Mouse (Mus musculus): ENCODE results near the gene Fam120a. TPM values are rescaled to one million over a fixed set of nuclear protein-coding genes. Genes with fewer than 3 reads are reported as not detected.

Fam120a gene
- total RNA-seq, 4 experiments from 2014 or later = 110 to 144 (median 118) TPM

DNA sequence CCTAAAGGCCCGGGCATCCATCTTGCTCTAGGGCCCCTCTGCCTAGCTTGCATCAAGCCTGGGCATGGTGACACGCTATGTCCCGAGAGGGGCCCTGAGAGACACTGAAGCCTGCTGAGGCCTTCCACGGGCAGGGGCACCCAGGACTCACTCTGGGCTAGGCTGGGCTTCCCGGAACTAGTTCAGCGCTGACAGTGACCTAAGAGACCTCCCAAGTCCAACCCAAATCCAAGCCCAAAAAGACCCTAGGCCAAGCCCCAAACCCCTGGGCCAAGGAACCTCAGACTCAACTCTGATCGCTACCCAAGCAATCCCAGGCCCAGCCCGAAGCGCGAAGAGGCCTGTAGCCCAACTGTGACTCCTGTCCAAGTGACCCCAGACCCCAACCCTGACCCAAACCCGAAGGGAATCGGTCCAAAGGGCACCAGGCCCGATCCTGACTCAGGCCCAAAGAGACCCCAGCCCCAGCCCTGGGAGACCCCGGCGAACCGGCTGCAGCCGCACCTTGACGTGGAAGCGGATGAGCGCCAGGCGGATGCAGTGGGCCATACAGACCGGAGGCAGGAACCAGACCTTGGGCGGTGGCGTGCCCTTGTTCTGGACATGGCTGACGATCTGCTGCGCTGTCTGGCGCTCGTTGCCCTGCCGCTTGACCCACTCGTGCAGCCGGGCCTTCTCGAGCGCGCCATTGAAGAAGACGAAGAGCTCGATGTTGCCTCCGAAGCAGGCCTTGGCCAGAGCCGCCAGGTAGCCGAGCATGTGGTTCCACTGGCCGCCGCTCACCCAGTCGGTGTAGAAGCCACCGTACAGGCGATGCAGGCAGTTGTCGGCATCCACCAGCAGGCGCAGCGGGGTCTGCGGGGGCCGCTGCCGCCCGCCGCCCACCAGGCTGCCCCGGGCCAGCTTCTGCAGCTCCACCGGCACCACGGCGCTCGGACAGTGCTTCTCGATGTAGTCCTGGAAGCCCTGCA is 681 bp downstream of the Fam120a start:
- DNase-seq (ENCODE audit: low spot score in 2 of 2) = peak; percentile 37 to 50

DNA sequence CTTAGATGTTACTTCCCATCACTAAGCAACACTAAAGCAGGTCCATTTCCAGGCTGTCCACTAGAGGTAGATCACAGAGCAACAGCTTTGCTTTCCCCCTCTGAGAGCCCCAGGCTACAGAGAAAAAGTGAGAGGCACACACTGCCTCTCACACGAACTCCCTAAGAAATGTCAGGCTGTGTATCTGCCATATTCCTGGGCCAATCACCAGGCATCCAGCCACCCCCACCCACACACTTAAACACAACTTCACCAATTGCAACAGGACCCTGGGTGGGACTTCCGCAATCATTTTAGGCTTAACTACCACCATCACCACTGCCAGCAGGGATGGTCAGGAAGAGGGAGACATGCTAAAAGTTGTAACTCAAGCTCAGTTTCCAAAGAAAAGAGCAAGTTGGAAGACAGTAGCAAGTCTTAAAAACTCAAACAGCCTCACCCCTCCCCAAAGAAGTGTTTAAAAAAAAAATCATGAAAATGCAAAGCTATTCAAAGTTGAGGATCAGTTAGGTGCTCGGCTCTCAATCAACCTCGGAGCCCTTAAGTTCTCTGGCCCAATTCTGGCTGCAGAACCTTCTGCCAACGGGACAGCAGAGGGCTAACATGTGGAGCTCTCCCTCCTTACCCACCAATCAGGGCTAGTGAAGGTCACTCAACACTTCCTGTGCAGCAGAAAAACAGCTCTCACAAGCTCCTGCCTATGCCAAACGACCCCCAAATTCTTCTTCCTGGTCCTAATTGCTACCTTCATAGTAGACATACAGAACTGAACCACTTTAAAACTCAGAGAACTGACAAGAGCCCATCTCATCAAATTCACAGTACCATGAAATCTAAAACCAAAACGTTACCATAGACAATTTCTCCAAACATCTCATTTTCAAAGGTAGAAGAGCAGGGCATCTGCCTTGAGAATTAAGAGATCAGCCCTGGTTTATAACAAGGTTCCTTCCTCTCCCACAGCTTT is 2.0 kb downstream of the Fam120a start:
- peak; percentile 53 to 67 for DNase-seq (ENCODE audit: low spot score in 2 of 2)

DNA sequence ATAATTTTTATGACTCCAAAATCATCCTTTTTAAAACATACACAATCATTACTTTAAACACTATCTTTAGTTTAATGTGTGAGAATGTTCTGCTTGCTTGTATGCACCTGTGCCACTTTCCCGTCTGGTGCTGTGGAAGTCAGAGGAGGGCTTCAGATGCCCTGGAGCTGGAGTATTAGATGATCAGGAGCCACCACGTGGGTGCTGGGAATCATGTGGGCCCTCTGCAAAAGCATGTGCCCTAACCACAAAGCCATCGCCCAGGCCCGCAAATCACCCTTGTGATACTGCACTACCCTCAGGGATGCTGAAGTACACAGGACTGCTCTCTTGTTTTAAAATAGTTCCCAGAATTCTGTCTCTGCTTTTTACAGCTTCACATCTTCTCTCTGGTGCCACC is 3.0 kb downstream of the Fam120a start:
- no peak for DNase-seq (ENCODE audit: low spot score in 2 of 2)

DNA sequence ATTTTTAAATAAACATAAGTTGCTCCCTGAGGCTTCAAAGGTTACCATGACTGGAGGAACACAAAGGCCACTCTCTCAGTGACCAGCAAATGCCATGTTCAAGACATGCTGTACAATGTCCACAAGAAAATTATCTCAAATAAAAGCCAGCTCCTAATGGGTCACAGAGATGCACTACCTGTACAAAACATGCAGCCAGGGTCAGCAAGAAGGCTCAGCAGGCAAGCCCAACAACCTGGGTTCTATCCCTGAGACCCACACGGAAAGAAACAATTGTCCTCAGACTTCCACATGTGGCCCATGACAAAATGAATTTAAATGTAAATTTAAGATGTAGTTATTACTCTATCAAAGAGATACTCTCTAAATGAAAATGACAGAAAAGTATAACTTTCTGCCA is 4.7 kb downstream of the Fam120a start:
- no peak for DNase-seq (ENCODE audit: low spot score in 2 of 2)

DNA sequence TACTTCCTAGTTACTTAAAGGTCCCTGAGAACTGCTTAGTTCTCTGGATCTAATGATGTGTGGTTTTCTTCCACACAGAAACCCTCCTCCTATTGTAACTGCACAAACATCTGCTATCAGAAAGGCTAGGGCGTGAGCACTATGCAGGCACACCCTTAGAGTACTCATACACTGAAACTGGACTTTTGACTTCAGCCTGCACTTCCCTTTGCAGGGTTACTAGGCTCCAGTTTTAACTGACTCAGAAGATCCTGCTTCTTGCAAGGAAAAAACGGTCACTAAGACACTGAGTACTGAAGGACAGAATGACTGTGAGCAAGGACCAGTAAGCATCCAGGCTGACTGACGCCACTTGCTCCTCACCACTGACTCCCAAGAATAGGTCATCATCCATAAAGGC is 5.3 kb downstream of the Fam120a start:
- no peak for DNase-seq (ENCODE audit: low spot score in 2 of 2)

DNA sequence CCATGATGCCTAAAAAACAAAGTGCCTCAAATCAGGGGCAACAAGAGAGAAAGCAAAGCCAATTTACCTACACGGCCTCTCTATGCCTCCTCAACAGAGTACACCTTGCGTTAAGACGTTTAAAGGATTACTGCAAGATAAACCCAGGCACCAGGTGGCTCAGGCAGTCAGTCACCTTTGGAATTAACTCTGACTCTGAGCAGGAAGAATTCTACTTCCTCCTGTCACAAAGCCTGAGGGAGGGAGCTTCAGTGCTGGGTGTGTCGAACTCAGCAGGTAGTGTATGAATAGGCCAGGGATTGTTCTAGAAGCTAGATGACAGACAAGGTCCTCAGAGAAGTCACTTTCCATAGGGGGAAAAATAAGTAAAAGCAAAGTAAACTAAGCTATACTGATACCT is 9.2 kb downstream of the Fam120a start:
- no peak for DNase-seq (ENCODE audit: low spot score in 2 of 2)

DNA sequence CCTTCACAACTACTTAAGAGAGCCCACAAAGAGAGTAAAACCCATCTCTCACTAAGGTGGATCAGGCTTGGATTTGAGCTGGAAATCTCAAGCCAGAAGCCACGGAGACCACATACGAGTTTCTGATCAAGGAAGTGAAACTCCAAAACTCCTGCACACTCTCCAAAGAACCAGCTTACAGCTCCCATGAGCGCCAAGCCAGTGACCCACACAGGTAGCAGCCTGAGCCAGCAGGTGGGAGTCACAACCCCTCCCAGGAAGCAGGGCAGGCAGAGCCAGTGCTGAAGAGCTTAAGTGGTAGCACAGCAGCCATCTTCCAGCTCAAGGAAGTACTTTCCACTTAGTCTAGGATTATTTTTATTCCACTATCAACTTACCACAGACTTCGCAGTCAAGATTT is 13.0 kb downstream of the Fam120a start:
- no peak for DNase-seq (ENCODE audit: low spot score in 2 of 2)

DNA sequence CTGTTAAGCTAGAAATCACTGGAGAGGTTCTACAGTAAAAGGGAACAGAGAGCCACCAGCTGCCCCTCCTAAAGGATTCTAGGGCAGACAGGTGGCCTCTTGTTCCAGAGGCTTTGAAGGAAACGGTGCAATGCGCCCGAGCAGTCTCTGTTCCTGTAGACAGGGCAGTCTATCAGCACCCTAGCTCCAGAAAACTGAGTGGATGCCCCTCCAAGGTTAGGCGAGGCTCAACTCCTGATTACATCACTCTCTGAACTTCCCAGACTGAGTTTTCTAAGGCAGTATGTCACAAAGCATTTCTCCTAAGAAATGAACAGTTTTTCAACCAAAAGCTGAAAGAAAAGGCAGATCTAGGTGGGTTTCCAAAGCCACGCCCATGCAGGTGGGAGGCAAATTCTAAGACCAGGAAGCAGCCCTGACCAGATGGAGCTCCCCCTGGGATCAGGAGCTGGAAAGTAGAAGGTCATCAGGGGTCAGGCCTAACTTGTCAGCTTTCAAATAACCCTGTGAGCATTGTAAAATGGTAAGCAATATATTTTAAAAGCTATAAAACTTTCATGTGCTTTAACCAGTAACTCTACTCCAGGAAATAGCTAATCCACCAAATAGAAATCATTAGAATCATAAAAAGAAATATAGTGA is 17.1 kb downstream of the Fam120a start:
- no peak for DNase-seq (ENCODE audit: low spot score in 2 of 2)

DNA sequence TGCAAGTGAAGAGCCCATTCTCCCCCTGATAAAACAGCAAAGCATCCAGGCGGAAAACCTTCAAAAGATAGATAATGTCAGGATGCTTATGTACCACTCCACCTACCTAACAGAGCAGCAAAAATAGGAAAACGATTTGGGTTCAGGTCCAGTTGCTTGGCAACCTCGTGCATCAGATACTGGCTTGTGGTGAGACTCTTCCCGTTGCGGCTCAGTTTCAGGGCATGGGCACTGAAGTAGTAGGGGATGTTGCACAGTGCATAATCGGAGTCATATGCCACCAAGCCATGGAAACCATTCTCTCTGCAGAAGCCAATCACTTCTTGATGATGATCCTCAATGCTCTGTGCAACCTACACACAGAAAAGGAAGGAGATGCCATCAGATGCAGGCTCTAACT is 18.9 kb downstream of the Fam120a start:
- DNase-seq (ENCODE audit: low spot score in 2 of 2) = no peak

DNA sequence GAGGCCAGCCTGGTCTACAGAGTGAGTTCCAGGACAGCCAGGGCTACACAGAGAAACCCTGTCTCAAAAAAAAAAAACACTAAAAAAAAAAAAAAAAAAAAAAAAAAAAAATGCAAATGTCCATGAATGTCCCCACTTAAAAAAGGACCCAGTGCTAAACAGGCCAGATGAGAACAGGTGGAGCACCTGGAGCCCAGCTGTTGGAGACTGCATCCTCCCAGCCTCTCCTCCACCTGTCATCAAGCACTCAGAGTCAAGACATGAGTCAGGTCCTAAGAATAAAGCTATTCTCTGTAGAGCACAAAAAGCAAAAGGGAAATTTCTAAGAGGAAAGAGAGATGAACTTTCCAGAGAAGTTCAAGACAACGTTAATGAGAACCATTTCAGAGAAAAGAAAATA is 23.2 kb downstream of the Fam120a start:
- no peak for DNase-seq (ENCODE audit: low spot score in 2 of 2)

DNA sequence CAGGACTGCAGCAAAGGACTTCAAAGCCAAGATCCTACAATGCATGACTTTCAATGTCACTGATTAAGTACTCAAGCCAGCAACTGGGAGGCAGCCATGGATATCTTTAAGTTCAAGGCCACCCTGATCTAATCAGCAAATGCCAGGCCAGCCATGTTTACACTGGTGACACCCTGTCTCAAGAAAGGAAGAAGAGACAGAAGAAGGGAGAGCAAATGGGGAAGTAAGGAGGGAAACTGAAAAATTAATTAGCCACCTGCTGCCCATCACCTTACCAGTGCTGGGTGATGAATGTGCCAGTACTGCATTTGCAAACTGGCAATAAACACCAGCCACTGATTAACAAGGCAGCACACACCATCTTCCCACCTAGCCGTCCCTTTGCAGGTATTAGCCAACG is 25.3 kb downstream of the Fam120a start:
- no peak for DNase-seq (ENCODE audit: low spot score in 2 of 2)

DNA sequence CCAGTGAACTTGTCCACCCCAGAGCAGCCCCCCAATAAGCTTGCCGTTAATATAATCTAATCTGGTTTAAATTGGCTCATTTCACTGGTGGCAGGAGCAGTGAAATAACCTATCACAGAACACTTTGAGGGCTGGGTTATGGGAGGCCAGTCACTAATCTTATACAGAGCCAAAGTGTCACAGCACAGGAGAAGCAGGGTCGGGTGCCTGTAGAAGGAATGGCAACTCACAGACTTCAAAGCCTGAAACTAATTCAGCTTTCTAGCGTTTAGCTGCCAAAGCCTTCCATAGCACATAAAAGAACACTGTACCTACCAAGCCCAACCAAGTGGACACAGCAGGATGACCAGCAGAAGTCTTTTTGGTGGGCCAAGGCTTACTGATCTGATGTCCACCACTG is 26.0 kb downstream of the Fam120a start:
- DNase-seq (ENCODE audit: low spot score in 2 of 2) = no peak

DNA sequence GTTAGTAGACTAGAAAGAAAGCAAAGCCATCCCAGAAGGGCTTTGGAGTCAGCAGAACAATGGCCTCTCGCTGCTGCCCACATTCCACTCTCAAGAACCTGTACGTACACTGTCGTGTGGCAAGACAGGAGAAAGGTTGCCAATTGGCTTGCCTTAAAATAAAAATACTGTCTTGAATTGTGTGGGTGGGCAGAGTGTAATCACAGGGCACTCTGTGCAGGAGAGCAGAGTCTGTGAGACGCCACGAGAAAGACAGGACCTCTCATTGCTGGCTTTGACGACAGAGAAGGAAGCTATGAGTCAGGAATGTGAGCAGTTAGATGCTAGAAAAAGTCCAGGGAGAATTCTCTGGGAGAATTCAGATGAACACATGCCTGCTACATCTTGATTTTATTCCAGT is 33.2 kb downstream of the Fam120a start:
- no peak for DNase-seq (ENCODE audit: low spot score in 2 of 2)

DNA sequence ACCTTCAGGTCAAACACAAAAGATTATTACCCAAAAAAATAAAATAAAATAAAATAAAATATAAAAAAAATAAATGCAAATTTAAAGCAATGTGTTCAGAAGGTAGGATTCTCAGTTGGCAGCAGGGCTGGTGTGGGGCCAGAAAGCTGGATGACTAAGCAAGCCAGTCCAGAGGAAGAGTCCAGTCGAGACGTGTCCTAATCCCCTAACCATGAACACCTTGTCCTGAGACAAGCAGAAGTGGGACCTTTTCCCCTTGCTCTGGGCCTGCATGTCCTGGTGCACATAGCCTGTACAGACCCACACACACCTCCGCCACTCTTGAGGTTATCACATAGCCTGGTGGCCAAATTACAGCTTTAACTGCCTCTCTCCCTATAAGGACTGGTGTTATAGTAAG is 35.1 kb downstream of the Fam120a start:
- no peak for DNase-seq (ENCODE audit: low spot score in 2 of 2)

DNA sequence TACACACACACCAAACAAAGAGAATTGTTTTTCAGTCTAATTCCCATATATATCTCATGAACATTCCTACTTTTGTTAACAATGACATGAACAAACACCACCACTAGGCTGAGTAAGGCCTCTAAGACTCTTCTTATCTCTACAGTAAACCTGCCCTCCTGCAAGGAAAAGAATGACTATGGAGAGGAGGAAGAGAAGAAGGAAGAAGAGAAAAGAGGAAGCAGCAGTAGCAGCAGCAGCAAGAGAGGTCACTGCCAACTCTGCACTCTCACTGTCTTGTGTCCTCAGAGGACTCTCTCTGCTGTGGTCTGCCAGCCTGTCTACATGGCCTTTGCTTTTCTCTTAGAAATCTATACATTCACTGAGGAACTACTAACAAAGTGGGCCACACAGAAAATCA is 36.1 kb downstream of the Fam120a start:
- DNase-seq (ENCODE audit: low spot score in 2 of 2) = no peak

DNA sequence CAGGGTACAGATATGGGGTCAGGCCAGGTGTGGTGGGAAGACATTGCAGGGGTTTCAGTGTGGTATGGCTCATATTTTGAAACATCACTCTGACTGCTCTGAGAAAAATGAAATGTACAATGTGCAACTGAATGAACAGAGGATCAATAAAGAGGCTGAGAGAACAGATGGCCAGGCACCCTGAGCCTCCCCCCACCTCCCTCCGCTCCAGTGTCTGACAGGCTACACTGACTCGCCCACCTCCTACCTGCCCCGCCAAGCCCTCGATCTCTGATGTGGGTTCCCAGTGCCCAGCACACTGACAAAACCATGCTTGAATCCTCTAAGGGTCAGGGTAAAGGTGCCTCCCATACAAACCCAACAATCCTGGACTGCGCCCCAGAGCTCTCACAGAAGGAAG is 36.6 kb downstream of the Fam120a start:
- no peak for DNase-seq (ENCODE audit: low spot score in 2 of 2)

DNA sequence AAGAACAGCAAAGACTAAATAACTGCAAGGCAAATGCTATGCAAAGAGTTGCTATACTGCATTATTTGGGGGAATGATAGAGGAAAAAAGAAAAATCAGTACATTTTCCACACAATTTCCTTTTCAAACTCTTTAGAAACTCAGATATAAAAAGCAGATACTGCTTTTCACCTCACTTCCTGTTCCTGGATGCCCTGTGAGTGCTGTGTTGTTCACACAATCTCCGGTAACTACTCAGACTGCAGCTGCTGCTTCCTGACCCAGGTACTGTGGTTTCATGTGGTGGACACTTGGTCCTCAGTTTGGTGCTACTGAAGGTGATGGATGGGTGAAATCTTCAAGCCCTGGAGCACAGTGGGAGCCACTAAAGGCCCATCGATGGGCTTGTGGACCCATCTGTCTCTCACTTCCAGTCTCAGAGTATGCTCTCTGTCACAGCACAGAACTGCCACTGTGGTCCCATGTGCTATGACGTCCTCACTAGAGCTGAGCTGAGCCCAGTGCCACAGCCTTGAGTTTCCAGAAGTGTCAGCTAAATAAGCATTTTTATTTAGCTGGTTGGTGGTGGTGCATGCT is 38.2 kb downstream of the Fam120a start:
- DNase-seq (ENCODE audit: low spot score in 2 of 2) = no peak

DNA sequence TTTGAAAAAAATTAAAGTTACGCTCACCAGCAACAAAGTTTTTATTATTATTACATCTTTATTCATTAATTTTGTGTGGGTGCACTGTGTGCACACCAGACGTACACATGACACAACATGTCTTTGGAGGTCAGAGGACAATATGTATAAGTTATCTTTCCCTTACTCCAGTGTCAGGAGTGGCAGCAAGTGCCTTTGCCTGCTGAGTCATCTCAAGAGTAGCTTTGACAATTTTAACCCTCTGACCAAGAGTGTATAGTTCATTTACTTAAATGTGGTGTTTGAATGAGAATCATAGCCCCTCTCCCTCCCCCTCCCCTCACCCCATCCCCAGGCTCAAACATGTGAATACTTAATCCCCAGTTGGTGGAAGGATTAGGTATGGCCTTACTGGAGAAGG is 40.2 kb downstream of the Fam120a start:
- DNase-seq (ENCODE audit: low spot score in 2 of 2) = no peak

DNA sequence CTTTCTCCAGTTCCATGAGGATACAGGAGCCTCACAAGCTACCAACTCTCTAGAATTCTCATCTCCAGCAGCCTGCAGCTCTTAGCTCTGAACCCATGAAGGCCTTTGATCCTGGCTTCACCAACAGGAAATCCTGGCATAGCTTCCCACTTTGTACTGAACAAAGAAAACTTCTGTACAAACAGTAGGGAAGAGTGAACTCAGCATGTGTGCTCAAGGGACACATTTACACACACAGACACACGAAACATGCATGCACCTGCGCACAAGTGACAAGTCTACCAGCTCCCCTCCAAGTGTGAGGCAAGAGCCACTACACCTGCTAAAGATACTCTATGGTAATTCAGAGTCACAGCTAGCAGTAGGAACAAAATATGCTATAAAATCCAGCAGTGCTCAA is 45.1 kb downstream of the Fam120a start:
- DNase-seq (ENCODE audit: low spot score in 2 of 2) = no peak

DNA sequence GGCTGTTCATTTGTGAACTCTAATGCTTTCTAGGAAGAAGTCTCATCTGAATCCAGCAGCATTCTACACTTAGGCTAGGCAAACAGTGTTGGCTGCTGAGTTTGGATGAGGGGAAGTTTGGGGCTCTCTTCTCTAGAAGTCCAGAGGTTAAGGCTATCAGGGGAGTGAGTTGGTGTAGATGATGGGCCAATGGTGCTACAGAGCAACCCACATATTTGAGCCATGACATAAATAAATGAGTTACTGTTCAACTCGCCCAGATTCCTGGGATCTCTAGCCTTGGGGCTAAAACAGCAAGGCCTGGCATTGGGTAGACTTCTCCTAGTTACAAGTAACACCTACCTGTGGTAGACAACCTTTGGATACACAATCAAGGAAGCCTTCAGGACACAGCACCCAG is 46.6 kb downstream of the Fam120a start:
- no peak for DNase-seq (ENCODE audit: low spot score in 2 of 2)

DNA sequence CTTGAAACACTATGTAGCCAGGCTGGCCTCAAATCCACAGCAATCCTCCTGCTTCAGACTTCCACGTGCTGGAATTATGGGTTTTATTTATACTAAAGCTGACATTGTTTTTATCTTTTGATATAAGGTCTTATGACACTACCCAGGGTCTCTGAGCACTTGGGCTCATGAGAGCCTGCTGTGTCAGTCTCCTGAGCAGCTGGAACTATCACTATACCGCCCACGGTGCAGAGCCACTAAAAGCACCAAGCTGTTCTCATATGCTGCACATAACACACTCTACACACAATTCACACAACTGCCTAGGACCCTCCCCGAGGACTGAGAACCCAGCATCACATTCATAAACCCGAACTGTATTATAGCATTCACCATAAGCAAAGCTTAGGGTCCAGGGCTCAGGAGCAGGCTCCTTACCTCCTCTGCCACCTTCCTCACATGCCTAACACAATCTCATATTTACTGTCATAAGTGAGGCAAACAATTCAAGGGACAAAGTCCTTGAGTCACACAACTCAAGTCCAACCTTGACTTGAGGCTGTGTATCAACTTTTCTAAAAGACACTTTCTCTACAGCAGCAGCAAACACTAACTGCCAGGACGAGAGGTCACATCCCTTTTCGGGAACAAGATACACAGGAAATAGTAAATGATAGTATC is 47.9 kb downstream of the Fam120a start:
- no peak for DNase-seq (ENCODE audit: low spot score in 2 of 2)
